Mouse (Mus musculus): ENCODE data around the gene Neurog3.

Gene Neurog3

GRCm38 (mm10) chr10:62132691-62133281, at the start of gene Neurog3:
Neurog3 (plus strand) TSS chr10:62133090.
- peak; percentile 39 for DNase-seq (ENCODE audit: low read depth, low spot score)

DNA sequence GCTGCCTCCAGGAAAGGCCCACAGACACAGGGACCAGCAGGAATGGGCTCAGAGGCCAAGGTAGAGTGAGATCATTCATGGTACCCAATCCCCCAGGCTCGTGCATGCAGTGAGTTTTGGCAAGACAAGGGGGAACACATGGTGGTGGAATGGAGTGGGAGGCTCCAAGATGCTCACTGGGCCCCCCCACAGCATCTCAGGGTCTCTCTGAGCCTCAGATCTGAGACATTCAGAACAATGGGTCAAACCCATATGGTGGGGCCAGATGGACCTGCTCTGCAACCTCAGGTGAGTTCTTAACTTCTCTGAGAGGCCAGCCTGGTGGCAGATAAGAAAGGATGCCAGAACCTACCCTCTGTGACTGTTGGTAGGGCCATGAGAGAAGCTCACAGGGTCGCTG, 46.8 kb upstream of the Neurog3 start:
- no peak for DNase-seq (ENCODE audit: low read depth, low spot score)

- no peak for DNase-seq (ENCODE audit: low read depth, low spot score)
These were observed 46.1 kb upstream of the Neurog3 start for GRCm38 (mm10) chr10:62086826-62087225.

DNA sequence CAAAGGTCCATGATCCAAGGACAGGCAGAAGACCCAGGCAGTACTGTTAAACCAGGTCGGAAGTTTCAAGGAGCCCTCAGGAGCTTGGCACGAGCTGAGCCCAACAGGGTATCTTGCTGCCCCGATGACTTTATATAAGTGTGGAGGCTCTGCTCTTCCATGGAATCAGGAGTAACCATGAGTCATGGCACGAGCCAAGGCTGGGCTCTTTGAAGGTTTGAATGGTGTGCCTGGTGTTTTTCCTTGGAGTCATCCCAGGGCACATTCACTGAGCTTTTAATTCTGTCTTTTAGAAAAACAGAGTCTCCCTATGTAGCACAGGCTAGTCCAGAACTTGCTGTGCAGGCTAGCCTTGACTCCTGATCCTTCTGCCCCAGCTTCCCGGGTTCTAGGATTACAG, 44.5 kb upstream of the Neurog3 start:
- no peak for DNase-seq (ENCODE audit: low read depth, low spot score)

GRCm38 (mm10) chr10:62089071-62089470, 43.8 kb upstream of the Neurog3 start:
- DNase-seq (ENCODE audit: low read depth, low spot score) = no peak

GRCm38 (mm10) chr10:62089486-62089885, 43.4 kb upstream of the Neurog3 start:
- DNase-seq (ENCODE audit: low read depth, low spot score) = no peak

DNA sequence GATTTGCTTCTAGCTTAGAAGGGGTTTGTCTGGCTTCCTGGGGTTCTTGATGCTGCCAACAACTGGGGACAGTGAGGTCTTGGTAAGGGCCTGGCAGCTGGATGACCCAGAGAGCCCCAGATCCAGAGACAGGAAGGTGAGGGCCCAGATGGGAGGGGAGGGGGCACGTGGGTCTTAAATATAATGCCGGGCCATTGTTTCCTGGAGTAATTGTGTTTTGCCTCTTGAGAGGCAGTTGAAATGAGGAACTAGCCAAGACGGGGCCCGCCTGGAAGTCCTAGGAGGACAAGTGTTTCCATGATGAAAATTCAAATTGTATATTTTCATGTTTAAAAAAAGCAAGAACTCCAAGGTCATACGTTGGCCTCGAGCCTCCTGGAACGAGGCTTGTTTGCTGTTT, 39.0 kb upstream of the Neurog3 start:
- DNase-seq (ENCODE audit: low read depth, low spot score) = no peak

DNA sequence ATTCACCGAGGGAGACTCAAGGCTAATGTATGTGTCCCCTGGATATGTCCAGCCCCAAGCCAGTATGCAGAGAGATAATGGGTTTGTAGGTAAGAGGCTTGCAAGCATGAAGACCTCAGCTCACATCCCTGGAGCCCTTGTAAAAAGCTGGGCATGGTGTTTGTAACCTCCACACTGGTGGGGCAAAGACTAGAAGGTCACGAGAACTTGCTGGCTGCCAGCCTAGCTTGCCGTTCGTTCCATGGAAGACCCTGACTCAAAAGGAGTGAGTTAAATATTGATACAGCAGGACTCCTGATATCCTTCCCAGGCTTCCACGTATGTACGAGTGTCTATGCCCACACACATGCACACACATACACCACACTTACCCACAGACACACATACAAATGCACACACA, 38.5 kb upstream of the Neurog3 start:
- DNase-seq (ENCODE audit: low read depth, low spot score) = no peak

DNA sequence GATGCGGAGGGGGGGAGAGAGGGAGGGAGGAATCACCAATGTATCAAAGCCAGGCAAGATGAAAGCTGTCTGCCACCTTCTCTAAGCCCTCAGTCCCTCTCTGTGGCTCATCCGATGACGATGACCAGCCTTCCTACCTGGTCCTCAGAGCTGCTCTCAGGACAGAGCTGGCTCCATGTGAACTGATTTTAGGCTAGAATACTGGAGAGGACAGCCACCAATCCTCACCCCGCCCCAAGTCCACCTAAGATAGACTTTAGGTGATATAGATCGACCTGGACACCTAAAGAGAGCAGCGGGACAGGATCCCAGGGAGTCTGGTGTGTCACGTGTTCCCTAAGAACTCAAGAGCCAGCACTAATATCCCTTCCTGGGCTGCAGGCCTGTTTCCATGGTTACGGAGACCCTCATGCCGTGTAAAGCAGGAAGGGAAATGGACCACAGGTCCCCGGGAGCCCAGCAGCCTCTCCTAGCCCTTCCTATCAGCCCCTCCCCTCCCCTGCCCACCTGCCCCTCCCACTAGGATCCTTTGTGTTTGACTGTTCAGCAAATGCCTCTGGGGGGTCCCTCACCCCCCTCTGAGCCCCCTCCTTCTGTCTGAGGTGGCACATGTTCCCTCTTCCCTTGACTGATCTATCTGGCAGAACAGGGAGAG, 33.0 kb upstream of the Neurog3 start:
- no peak for DNase-seq (ENCODE audit: low read depth, low spot score)

GRCm38 (mm10) chr10:62101504-62102439, 31.1 kb upstream of the Neurog3 start:
- peak; percentile 59 for DNase-seq (ENCODE audit: low read depth, low spot score)

DNA sequence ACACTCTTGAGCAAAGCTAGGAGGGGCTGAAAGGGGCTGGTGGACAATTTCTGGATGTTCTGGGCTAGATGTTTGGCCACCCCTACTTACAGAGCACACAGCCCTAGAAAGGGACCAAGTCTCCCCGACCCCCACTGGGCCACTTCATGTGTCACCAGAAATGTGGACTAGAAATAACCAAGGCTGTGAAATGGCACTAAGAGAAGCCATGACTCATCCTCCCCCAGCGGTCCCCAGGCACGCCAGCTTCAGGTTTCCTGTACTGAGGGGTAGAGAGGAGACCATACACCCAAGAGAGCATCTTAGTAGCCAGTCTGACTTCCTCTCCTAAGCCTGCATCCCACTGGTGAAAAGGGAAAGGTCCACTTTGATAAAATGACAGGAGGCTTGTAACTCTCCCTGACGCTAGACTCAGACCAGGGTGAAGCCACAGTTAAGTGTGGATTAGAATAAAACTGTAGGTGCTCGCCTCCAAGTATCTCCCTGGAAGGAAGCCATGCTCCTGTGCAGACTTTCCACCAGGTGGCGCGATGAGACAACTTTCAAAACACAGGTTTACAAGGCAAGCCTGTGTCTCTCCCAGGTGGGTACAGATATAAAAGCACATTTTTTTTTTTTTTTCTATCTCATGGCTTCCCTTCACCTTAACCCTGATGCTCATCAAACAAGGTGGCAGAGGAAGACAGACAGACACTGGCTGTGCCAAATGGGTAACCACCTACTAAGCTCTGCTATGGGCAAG, 27.9 kb upstream of the Neurog3 start:
- peak; percentile 60 for DNase-seq (ENCODE audit: low read depth, low spot score)

DNA sequence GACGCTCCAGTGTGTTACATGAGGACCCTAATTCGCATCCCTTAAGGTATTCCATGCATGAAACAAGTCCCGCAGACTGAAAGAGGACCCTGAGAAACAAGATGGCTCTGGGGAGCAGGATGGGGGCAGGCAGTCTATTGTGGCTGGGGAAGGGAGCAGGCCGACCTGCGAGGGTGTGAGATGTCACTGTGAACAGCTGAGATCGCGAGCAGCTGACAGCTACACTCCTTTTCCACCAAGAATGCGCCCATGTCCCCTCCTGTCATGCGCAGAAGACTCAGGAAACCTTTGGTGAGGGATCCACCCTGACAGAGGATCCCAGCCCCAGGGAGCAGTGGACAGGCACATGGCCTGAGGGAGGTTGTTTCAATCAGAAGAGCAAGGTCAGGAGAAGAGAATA, 25.8 kb upstream of the Neurog3 start:
- no peak for DNase-seq (ENCODE audit: low read depth, low spot score)

DNA sequence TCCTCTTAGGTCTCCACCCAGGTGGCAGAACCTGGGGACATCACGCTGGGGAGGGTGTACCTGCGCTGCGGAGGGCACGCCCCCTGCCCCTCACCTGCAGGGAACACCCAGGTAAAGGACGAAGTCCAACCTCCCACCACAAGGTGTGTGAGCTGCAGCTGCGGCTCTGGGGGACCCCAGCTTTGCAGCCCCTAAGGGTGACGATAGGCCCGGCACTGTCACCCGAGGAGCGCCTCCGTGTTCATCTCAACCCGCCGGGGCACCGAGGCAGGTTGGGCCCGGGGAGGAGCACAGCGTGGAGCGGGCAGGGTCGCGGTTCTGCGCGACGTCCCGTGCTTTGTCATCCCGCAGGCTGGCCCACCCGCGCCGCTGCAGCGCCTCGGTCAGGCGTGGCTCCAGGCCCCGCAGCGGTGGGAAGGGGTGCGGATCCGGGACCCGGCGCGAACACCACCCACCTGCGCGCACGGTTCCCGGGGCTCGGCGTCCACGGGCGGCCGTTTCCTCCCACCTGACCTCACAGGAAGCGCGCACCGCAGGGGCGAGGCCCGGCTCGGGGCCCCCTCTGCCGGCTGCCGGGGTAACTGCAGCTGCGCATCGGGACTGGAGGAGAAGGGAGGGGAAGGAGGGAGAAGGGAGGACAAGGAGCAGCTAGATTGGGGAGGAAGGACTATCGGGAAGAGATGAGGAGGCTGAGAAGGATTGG, 22.2 kb upstream of the Neurog3 start:
- peak; percentile 55 for DNase-seq (ENCODE audit: low read depth, low spot score)

DNA sequence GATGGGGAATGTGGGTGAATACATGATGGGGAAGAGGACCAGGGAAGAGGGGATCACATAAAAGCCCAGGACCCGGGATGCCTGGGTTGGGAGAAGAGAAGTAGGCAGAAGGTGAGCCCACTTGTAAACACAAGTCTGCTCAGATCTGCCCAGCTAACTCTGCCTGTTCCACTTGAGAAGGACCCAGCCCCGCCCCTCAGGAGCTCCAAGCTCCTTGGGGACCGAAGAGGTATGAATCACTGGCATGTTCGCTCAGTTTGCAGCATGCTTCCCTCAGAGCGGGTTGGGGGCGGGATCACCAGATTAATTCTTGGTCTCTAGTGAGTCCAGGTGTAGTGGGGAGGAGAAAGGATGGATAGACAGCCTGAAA, 21.7 kb upstream of the Neurog3 start:
- DNase-seq (ENCODE audit: low read depth, low spot score) = no peak

- no peak for DNase-seq (ENCODE audit: low read depth, low spot score)
These were observed 18.8 kb upstream of the Neurog3 start for GRCm38 (mm10) chr10:62113865-62114647.

DNA sequence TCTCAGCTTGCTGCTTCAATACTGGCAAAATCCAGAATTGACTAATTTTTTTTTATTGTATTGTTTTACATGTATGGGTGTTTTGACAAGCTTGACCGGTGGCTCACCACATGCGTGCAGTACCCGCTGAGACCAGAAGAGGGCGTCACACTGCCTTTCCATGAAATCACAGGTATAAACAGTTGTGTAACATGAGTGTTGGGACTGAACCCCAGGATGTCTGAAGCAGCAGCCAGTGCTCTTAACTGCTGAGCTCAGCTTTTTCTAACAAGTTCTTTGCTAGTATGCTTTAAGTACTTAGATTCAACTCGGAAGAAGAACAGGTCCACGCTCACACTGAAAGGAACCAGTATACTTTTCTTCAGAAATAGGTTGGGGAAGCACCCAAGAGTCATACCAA, 5.8 kb upstream of the Neurog3 start:
- no peak for DNase-seq (ENCODE audit: low read depth, low spot score)

DNA sequence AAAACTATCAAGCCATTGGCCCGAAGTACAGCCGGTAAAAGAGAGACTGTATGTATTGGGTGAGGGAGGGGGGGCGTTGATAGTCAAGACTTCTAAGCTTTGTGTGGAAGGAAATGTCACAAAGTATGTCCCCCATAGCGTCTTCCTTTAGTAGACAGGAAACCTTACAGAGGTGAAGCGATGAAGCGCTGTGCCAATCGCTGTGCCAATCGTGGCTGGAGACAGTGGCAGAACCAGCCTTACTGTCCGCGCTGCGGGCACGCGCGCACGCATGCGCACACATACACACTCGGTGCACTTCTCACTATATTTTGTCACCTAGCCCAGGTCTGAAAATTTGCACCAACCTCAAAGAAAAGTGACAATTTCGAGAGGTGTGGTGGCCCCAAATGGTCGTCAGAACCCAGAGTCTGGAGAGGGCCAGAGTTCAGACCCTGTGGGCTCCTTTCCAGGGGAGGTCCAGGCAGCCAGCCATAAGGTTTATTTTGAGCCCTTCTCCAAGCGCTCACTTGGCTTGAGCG, 5.1 kb upstream of the Neurog3 start:
- DNase-seq (ENCODE audit: low read depth, low spot score) = no peak

DNA sequence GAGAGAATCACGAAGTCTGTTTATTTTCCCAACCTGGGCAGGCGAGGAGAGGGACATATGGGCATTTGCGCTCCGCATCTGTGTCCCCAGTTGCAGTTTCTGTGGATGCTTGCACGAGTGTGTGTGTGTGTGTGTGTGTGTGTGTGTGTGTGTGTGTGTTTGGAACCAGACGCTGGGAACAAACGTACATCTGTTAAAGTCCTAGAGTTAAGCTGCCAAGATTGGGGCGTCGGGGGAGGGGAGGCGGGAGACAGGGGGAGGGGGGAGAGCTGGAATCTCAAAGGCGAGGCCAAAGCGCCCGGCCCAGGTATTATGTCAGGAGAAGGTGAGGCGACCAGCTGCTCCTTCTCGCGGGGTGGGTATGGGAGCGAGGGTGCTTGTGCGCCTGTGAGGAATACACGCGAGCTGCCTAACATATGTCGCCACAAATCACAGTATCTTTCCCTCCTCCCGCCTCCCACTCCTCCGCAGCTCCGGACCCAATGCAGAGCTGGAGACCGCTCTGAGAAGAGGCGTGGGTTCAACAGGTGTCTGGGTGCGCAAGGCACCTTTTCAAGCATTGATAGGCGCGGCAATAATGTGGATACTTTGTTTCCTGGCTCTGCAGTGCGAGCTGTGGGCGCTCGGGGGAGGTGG, 4.5 kb upstream of the Neurog3 start:
- DNase-seq (ENCODE audit: low read depth, low spot score) = no peak

DNA sequence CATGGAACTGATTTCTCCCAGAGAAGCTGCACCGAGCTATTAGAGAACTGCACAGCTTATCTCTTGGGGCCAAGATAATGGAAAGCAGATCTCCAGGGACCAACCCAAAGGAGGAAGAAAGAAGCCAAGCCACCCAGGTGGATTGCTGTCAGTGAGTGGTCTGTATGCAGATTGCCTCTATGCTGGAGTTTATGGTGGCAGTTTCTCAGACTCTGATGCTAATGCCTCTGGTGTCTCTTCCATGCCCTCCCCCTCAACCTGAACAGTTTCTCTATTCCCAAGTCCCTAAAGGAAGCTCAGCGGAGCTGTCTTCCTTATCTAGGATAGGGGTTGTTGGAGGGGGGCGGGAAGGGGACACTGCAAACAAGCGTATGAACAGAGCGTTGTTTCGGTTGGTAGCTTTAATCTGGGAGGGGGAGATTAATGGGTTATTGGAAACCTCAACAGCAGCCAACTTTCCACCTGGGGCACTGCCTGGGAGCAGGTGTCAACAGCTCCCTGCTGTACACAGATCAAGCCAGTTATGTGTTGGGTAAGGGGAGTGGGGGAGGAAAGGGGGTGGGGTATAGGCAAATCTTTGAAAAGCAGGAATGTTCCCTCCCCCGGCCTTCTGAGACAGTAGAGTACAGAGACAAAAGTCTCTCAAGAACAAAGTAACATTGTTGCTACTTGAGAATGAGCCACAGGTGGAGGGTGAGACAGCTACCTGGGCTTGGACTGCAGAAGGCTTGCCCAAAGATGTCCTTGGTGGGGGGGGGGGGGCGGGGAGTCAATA, 3.0 kb downstream of the Neurog3 start:
- no peak for DNase-seq (ENCODE audit: low read depth, low spot score)

Measured in A20 (cell line).